Mouse (Mus musculus) B cell, adult 2 months (primary cell): Measurements from ENCODE around the gene Gm45711.
"Not testable (repeated sequence)": the region's sequence is repeated elsewhere in the genome, so short reads cannot be mapped to it uniquely, and the experiment has no call there.

Experiments
- DNase-seq, 2 experiments: peaks; one replicate each; pipeline ENCODE4 v3.0.0; 2022

Gm45711 gene

DNA sequence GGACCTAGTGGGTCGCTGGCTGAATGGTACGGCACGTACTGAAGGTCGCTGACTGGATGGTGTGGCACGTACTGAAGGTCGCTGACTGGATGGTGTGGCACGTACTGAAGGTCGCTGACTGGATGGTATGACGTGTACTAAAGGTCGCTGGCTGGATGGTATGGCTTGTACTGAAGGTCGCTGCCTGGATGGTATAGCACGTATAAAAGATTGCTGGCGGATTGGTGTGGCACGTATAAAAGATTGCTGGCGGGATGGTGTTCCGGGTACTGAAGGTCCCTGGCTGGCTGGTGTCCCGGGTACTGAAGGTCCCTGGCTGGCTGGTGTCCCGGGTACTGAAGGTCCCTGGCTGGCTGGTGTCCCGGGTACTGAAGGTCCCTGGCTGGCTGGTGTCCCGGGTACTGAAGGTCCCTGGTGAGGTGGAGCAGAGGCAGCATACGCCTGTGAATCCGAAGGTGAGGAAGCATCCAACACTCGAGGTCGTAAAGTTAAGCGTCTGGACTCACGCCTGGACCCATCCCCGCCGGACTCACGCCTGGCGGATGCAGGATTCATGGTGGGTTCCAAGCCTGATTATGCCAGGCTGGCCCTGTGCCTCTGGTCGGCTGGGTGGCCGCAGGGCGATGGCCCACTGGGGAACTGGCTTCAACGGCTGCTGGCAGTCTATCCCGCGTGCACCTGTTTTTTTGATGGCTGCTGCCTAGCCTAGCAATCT is at the start of gene Gm45711, which contains the start of gene Cmtm1:
Gene Gm45711, minus strand, starts transcription at position 641 of the 715 bp plus-strand sequence.
Gene Cmtm1, minus strand, starts transcription at position 705 of the 715 bp plus-strand sequence.
- not testable (repeated sequence) for DNase-seq

- no peak for DNase-seq
Observed at GRCm38 (mm10) chr8:104358637-104359036, 48.8 kb upstream of the Gm45711 start.

DNA sequence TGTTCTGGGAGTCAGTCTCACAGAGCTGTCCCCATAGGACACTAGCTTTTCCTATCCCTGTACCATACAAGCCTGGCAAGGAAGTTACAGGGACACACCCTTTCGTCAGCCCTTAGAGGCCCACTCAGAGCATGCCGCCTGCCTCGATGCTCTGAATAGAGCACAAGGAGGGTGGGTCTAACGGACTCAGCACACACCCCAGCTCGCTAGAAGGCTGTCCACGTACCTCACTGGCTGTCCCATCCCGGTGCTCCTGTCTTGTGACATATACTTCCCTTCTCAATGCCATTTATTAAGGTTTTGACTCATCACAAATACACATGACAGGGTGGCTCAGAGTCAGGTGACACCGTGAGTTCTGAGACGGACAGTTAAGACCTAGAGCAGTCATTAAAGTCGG is 44.6 kb upstream of the Gm45711 start:
- no peak for DNase-seq

GRCm38 (mm10) chr8:104353186-104353585 is 43.3 kb upstream of the Gm45711 start:
- DNase-seq, result no peak

- DNase-seq, result no peak
Observed at GRCm38 (mm10) chr8:104350047-104350446, 40.2 kb upstream of the Gm45711 start.

GRCm38 (mm10) chr8:104348971-104349370 is 39.1 kb upstream of the Gm45711 start:
- DNase-seq, result no peak

GRCm38 (mm10) chr8:104346706-104347105 is 36.8 kb upstream of the Gm45711 start:
- no peak for DNase-seq

- DNase-seq, result no peak
Observed at GRCm38 (mm10) chr8:104344622-104345021, 34.7 kb upstream of the Gm45711 start.

DNA sequence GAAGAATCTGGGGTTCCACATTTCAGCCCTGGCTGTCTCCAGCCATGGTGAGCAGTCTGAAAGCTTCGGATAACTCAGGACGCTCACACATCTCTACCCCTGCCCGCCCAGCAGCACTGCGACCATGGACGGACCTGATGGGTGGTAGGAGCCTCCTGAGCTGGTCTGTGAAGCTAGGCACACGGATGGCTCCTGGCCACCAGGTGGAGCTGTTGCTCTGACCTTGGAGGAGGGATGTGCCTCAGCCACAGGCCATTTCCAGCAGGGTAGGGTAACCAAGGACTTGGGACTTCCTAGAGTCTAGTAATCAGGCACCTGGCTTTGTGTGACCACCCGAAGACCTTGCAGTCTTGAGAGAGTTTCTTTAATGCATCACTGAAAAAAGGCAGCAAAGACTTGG is 34.1 kb upstream of the Gm45711 start:
- DNase-seq, result peak; percentile 85 to 86

DNA sequence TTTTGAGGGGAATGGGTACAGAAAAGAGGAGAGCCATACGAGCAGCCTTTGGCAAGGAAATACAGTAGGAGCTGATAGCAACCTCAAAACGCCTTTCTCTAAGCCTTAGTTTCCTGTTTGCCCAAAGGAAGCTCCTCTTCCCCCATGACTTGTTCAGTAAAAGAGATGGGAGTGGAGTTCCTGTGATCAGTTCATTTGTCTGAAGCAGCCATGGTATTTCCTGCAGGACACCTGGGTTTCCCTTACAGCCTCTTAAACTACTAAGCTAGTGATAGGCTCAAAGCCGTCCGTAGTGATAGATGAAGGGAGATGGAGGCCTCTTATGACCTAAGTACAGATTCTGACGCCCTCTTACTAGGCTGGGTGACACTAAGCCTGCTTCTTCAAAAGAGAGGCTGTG is 32.5 kb upstream of the Gm45711 start:
- no peak for DNase-seq

DNA sequence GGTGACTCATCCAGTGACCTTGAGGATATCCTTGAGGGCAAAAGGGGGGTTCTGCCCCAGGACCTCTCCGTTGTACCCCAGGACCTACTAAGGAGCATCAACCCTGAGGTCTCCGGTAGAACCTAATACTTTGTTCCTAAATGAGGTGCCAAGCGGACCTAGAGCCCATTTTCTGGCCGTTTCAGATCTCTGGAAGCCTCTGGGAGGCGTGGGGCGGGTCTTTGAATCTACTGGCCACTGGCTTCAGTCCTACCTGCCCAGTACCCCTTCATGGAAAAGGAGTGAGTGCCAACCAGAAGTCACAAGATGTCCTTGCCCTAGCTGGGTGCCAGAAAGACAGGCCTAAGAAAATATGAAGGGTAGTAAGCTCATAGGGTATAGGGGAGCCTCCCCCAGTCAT is 31.8 kb upstream of the Gm45711 start:
- DNase-seq, result no peak

- DNase-seq, result no peak
Observed at GRCm38 (mm10) chr8:104341106-104341561, 31.3 kb upstream of the Gm45711 start.

- peak; percentile 85 to 87 for DNase-seq
Observed at GRCm38 (mm10) chr8:104340233-104341105, 30.6 kb upstream of the Gm45711 start.

DNA sequence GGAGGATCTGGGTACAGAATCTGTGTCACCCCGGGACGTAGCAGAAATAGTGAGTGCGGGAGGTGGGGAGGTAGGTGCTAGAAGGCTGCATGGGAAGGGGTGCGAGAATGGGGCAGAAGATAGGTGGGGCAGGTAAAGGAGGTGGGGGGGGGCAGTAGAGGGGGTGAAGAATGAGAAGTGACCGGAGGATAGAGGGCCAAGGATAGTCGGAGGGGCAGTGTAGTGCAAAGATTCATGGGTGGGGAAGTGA is 30.0 kb upstream of the Gm45711 start:
- no peak for DNase-seq

GRCm38 (mm10) chr8:104339229-104339982 is 29.5 kb upstream of the Gm45711 start, which contains the start of gene Cmtm3:
Gene Cmtm3 (plus strand): TSS chr8:104339410.
- no peak for DNase-seq

DNA sequence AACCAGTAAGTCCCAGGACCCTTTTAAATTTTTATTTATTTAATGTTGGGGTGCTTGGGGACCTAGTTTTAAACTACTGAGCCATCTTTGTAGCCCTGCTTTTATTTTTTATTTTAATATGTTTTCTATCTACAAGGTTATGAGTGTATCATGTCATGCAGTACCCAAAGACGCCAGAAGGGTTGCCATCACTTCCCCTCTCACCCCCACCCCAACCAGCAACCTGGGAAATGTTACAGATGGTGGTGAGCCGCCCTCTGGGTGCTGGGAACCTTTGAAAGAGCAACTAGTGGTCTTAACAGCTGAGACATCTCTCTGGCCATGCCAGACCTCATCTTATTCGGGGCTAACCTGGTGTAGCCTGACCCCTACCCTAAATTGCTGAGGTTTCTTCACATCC is 28.0 kb upstream of the Gm45711 start:
- peak; percentile 50 to 51 for DNase-seq

- no peak for DNase-seq
Observed at GRCm38 (mm10) chr8:104336806-104337205, 26.9 kb upstream of the Gm45711 start.

DNA sequence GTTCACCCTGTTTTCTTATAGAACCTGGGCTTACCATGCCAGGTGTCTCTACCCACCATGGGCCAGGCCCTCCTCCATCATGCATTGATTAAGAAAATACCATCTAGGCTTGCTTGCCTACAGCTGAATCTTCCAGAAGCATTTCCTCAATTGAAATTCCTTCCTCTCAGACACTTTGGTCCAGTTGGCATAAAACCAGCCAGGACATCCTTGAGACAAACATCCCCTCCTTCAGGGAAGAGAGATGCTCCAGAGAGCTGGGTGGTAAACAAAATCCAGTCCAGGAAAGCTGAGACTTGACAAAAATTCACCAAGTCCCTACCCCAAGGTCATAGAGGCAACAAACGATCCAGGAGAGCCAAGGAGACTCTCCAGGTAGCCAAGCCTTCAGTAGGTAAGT is 24.3 kb upstream of the Gm45711 start:
- DNase-seq, result no peak

DNA sequence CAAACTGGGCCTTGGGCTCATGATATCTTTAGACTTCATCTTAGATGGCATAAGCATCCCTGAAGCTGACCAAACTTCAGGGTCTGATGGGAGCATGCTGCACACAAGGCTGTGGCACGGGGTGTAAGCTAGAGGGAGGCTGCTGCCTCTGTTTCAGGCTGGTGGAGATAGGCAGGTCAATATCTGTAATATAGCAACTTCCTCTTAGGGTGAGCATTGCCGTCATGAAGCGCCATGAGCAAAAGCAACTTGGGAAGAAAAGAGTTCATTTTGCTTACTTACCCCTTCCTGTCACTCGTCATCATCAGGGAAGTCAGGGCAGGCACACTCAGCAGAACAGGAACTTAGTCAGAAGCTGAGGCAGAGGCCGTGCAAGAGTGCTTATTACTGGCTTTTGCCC is 23.9 kb upstream of the Gm45711 start:
- DNase-seq, result no peak

DNA sequence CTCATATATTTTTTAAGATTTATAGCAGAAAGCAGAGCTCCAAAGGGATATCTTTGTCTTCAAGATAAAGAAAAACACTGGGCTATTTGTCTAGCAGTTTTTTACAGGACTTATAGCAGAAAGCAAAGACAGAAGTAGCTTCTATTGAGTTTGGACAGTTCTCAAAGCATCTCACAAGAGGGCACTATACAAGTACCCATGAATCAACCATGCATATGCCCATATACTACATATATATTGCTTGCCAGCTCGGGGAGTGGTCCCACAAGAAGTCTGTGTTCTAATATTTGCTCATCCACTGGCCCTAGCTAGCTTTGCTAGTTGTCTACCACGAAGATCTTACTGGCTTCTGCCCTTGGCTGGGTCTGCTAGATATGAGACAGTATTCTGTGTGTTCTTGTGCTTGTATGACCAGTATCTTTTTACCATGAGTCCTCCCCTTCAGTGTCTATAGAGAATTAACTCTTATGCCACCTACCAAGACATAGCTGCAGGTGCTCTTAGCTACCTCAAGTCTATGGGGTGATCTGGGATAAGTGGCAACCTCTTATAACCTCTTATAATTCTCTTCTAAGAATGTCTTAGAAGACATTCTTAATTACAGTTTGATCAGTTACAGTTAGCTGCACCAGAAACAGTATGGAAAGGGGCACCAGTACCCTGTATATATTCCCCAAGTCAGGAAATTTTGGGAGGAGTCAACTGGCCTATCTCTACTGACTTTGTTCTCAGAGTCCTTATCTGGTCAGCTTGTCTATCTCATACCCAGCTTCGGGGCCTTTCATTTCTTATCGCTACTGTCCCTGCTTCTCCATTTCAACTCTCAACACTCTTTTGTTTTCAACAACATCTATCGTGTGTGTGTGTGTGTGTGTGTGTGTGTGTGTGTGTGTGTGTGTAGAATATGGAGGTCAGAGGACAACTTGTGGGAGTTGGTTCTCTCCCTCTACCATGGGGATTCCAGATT is 23.1 kb upstream of the Gm45711 start:
- no peak for DNase-seq

- not testable (repeated sequence) for DNase-seq
Observed at GRCm38 (mm10) chr8:104321930-104322329, 12.0 kb upstream of the Gm45711 start, which contains the start of gene Cmtm2b. Gene Cmtm2b (plus strand): TSS chr8:104322230.

- DNase-seq, result not testable (repeated sequence)
Observed at GRCm38 (mm10) chr8:104321267-104321666, 11.4 kb upstream of the Gm45711 start, which contains the start of gene Gm11020. Gene Gm11020 (plus strand): TSS chr8:104321567.
